8 mouse cellular contexts compared by ENCODE assay signal in genomic region chr2:92434375-92434745, GRCm38 (mm10). TPM values are rescaled to one million over a fixed set of nuclear protein-coding genes. Genes with fewer than 3 reads are reported as not detected.
A peak's percentile ranks its signal among the peaks of the same experiment; 100 is the strongest.
DNase-seq lines count a peak whose midpoint lies in the region; ATAC-seq lines count a peak whose summit lies in the region.

No protein-coding gene starts in this region.

- ATAC-seq in heart, embryonic 16.5 days (replicated peaks; ENCODE audit: extremely low read depth, insufficient read depth, low FRiP score): no peak
- ATAC-seq in inflammation-experienced regulatory T-cells, adult 6 months: peak; percentile 2
- ATAC-seq in midbrain, embryonic 14.5 days (ENCODE audit: low FRiP score, low TSS enrichment): no peak

- 8% methylated on average over 12 of the region's 12 CpGs for WGBS in heart, embryonic 16.5 days
- 6% methylated on average over 12 of the region's 12 CpGs for WGBS in midbrain, embryonic 14.5 days

- no peaks in the 10 kb centered on the region for H3K36me3 ChIP-seq in heart, embryonic 16.5 days (ENCODE audit: control insufficient read depth, insufficient read depth)
- no peaks in the 10 kb centered on the region for H3K36me3 ChIP-seq in midbrain, embryonic 14.5 days (ENCODE audit: control insufficient read depth, insufficient read depth, low read length)

- H3K4me3 ChIP-seq in heart, embryonic 16.5 days (ENCODE audit: low read length): peak overlapping the region; percentile 80
- peak overlapping the region; percentile 60 for H3K4me3 ChIP-seq in midbrain, embryonic 14.5 days (replicated peaks; ENCODE audit: low read depth, low read length)

- H3K9me3 ChIP-seq in heart, embryonic 16.5 days (replicated peaks; ENCODE audit: control insufficient read depth, low read length): no peaks in the 10 kb centered on the region
- H3K9me3 ChIP-seq in midbrain, embryonic 14.5 days (ENCODE audit: control insufficient read depth, low read length): no peaks in the 10 kb centered on the region

- H3K27ac ChIP-seq in heart, embryonic 16.5 days (ENCODE audit: low read length): peak overlapping the region; percentile 41; the same call in 1 of the 2 replicates
- peak overlapping the region; percentile 71 for H3K27ac ChIP-seq in midbrain, embryonic 14.5 days (replicated peaks; ENCODE audit: low read depth, low read length)

- peaks cover 40% of the 10 kb centered on the region for H3K4me1 ChIP-seq in heart, embryonic 16.5 days (ENCODE audit: control insufficient read depth, insufficient read depth, low read length)
- peaks cover 36% of the 10 kb centered on the region for H3K4me1 ChIP-seq in midbrain, embryonic 14.5 days (ENCODE audit: control insufficient read depth, insufficient read depth, low read length)

- H3K9ac ChIP-seq in heart, embryonic 16.5 days (ENCODE audit: low read length): peak overlapping the region; percentile 58
- peak overlapping the region; percentile 46 for H3K9ac ChIP-seq in midbrain, embryonic 14.5 days (replicated peaks; ENCODE audit: low read length)

- no peaks in the 10 kb centered on the region for H3K27me3 ChIP-seq in heart, embryonic 16.5 days (ENCODE audit: control insufficient read depth, insufficient read depth, low read length)
- no peaks in the 10 kb centered on the region for H3K27me3 ChIP-seq in midbrain, embryonic 14.5 days (ENCODE audit: control insufficient read depth, insufficient read depth, low read length)

- no peak for DNase-seq in heart, postnatal 36 days
- peak; percentile 83 for DNase-seq in brain, adult 2 months (ENCODE audit: low read depth, low spot score)
- DNase-seq in midbrain, embryonic 14.5 days: no peak
- DNase-seq in thymus, adult 18-20 months: no peak
- no peak for DNase-seq in embryo, embryonic 10.5 days (ENCODE audit: low spot score)
- DNase-seq in layer of hippocampus, adult 8-10 months (ENCODE audit: low spot score in 2 of 2): no peak

- H3K4me2 ChIP-seq in heart, embryonic 16.5 days (ENCODE audit: low read depth, low read length): peak overlapping the region; percentile 92
- peak overlapping the region; percentile 88 for H3K4me2 ChIP-seq in midbrain, embryonic 14.5 days (ENCODE audit: low read length)

- intact Hi-C loops in heart, postnatal 36 days (cut with DNase I): loop anchor here (2.0 to 10.0 kb wide), 5 partner anchors 14 to 450 kb away; no protein-coding TSS in a partner anchor

RNA-seq across cellular contexts. Expression of gene Cry2, which starts 0.5 kb away (rescaled TPM):
- polyA plus RNA-seq in heart, embryonic 16.5 days (2015; fragmentation: Nextera tagmentation; extraction: Ambion mirVana): 18.4 and 18.6 TPM in 2 replicates
- 10 to 100 TPM; 21.8 to 33.4 TPM for total RNA-seq in heart, postnatal 36 days (2021)
- 10 to 100 TPM in 1 of 3 experiments, 1 to 10 TPM in 2; 3.5 to 10.2 (median 6.9) TPM for polyA plus RNA-seq in inflammation-experienced regulatory T-cells, adult 6 months (2017; shearing (Covaris generic))
- 33.3 and 33.9 TPM in 2 replicates for polyA plus RNA-seq in midbrain, embryonic 14.5 days (2014; fragmentation: Nextera tagmentation; extraction: Ambion mirVana)
- total RNA-seq in layer of hippocampus, adult 8-10 months (2022): 100 to 1,000 TPM; 105 to 117 (median 110) TPM

RNA-seq across cellular contexts. Expression of gene Slc35c1, which starts 26.0 kb away (rescaled TPM):
- polyA plus RNA-seq in heart, embryonic 16.5 days (2015; fragmentation: Nextera tagmentation; extraction: Ambion mirVana): 9.9 and 12.9 TPM in 2 replicates
- 1 to 10 TPM; 5.8 to 7.5 TPM for total RNA-seq in heart, postnatal 36 days (2021)
- polyA plus RNA-seq in inflammation-experienced regulatory T-cells, adult 6 months (2017; shearing (Covaris generic)): 10 to 100 TPM; 35.1 to 53.1 (median 38.8) TPM
- 8.6 and 11.9 TPM in 2 replicates for polyA plus RNA-seq in midbrain, embryonic 14.5 days (2014; fragmentation: Nextera tagmentation; extraction: Ambion mirVana)
- total RNA-seq in layer of hippocampus, adult 8-10 months (2022): 10 to 100 TPM; 13.2 to 17.1 (median 14.7) TPM

RNA-seq across cellular contexts. Expression of gene Mapk8ip1, which starts 33.3 kb away (rescaled TPM):
- 5.7 TPM in 2 replicates for polyA plus RNA-seq in heart, embryonic 16.5 days (2015; fragmentation: Nextera tagmentation; extraction: Ambion mirVana)
- 1 to 10 TPM; 4.6 to 4.8 TPM for total RNA-seq in heart, postnatal 36 days (2021)
- under 1 TPM; 0.43 to 0.92 (median 0.82) TPM for polyA plus RNA-seq in inflammation-experienced regulatory T-cells, adult 6 months (2017; shearing (Covaris generic))
- polyA plus RNA-seq in midbrain, embryonic 14.5 days (2014; fragmentation: Nextera tagmentation; extraction: Ambion mirVana): 62.4 and 117 TPM in 2 replicates
- total RNA-seq in layer of hippocampus, adult 8-10 months (2022): 100 to 1,000 TPM; 287 to 306 (median 298) TPM

RNA-seq across cellular contexts. Expression of gene 1700029I15Rik, which starts 52.0 kb away (rescaled TPM):
- 1.8 and 2.6 TPM in 2 replicates for polyA plus RNA-seq in heart, embryonic 16.5 days (2015; fragmentation: Nextera tagmentation; extraction: Ambion mirVana)
- total RNA-seq in heart, postnatal 36 days (2021): 1 to 10 TPM; 1.7 TPM
- polyA plus RNA-seq in inflammation-experienced regulatory T-cells, adult 6 months (2017; shearing (Covaris generic)): 1 to 10 TPM; 3.2 to 3.7 (median 3.7) TPM
- polyA plus RNA-seq in midbrain, embryonic 14.5 days (2014; fragmentation: Nextera tagmentation; extraction: Ambion mirVana): 3.9 and 5.6 TPM in 2 replicates
- total RNA-seq in layer of hippocampus, adult 8-10 months (2022): 1 to 10 TPM; 4.4 to 8.1 (median 6.4) TPM

RNA-seq across cellular contexts. Expression of gene Large2, which starts 59.7 kb away (rescaled TPM):
- 1.7 and 2.0 TPM in 2 replicates for polyA plus RNA-seq in heart, embryonic 16.5 days (2015; fragmentation: Nextera tagmentation; extraction: Ambion mirVana)
- not detected for total RNA-seq in heart, postnatal 36 days (2021)
- 1 to 10 TPM in 1 of 3 experiments, under 1 TPM in 1, not detected in 1; 0.23 to 1.3 TPM for polyA plus RNA-seq in inflammation-experienced regulatory T-cells, adult 6 months (2017; shearing (Covaris generic))
- polyA plus RNA-seq in midbrain, embryonic 14.5 days (2014; fragmentation: Nextera tagmentation; extraction: Ambion mirVana): 1.5 and 1.6 TPM in 2 replicates
- total RNA-seq in layer of hippocampus, adult 8-10 months (2022): 1 to 10 TPM in 3 of 4 experiments, under 1 TPM in 1; 0.54 to 1.9 (median 1.2) TPM
